Mouse (Mus musculus): ENCODE results near the gene Cbs.
A peak's percentile ranks its signal among the peaks of the same experiment; 100 is the strongest.

- TF ChIP-seq POLR2A (IDR thresholded peaks at IDR 0.05; ENCODE audit: insufficient read depth, low read length), result no peak
- TF ChIP-seq CTCF (IDR thresholded peaks at IDR 0.05; ENCODE audit: low read depth, low read length), result peak; percentile 2
Observed at GRCm38 (mm10) chr17:31662855-31663254, 25.8 kb upstream of the Cbs start.
